Mouse (Mus musculus) MEL (cell line): ENCODE measurements around the gene 2210016F16Rik. TPM values are rescaled to one million over a fixed set of nuclear protein-coding genes. Genes with fewer than 3 reads are reported as not detected.
A peak's percentile ranks its signal among the peaks of the same experiment; 100 is the strongest.
"Not testable (repeated sequence)": the region's sequence is repeated elsewhere in the genome, so short reads cannot be mapped to it uniquely, and the experiment has no call there.

Experiments used
- DNase-seq: peaks from one replicate; pipeline ENCODE4 v3.0.0; 2011; ENCODE audit warnings: low read depth, low spot score
- H3K27ac ChIP-seq: 2 replicates; pipeline ENCODE4 v1.5.1; 2012; ENCODE audit warnings: low read depth, mild to moderate bottlenecking, control low read depth, low read length, moderate library complexity; ENCODE audit not compliant: control insufficient read depth
- H3K27me3 ChIP-seq, 2 experiments: fragments of 150-350 bp in 1 of 2; sonication (generic) in 1 of 2; 2 replicates each; pipeline ENCODE4 v1.6.1; 2012; ENCODE audit warnings: low read length in 2 of 2, mild to moderate bottlenecking in 2 of 2, improper control_type of control experiment in 1 of 2, moderate library complexity in 1 of 2; ENCODE audit not compliant: insufficient read depth in 2 of 2, control insufficient read depth in 1 of 2
- H3K36me3 ChIP-seq, 2 experiments: 2 replicates each; pipeline ENCODE4 v1.6.1; 2012 to 2014; ENCODE audit warnings: low read length in 2 of 2, improper control_type of control experiment in 1 of 2, inconsistent platforms in 1 of 2, mild to moderate bottlenecking in 1 of 2; ENCODE audit not compliant: insufficient read depth in 2 of 2, control insufficient read depth in 1 of 2
- H3K4me1 ChIP-seq, 2 experiments: fragments of 150-350 bp in 1 of 2; sonication (generic) in 1 of 2; 2 replicates each; pipeline ENCODE4 v1.6.1; 2012; ENCODE audit warnings: low read length in 2 of 2, improper control_type of control experiment in 1 of 2, mild to moderate bottlenecking in 1 of 2; ENCODE audit not compliant: insufficient read depth in 2 of 2, control insufficient read depth in 1 of 2
- H3K4me3 ChIP-seq, 2 experiments: fragments of 150-350 bp in 1 of 2; sonication (generic) in 1 of 2; 2 replicates each; pipeline ENCODE4 v1.5.1; 2012; ENCODE audit warnings: low read depth in 2 of 2, low read length in 2 of 2, mild to moderate bottlenecking in 2 of 2, moderate library complexity in 2 of 2, control low read depth in 1 of 2, improper control_type of control experiment in 1 of 2; ENCODE audit not compliant: control insufficient read depth in 1 of 2, insufficient read depth in 1 of 2
- H3K79me2 ChIP-seq: 2 replicates; pipeline ENCODE4 v1.6.1; 2012; ENCODE audit warnings: mild to moderate bottlenecking, low read length, moderate library complexity; ENCODE audit not compliant: control insufficient read depth, poor library complexity, insufficient read depth
- H3K9ac ChIP-seq: 2 replicates; pipeline ENCODE4 v1.6.1; 2012; ENCODE audit warnings: low read depth, mild to moderate bottlenecking, control low read depth, low read length, moderate library complexity; ENCODE audit not compliant: control insufficient read depth, poor library complexity, severe bottlenecking
- H3K9me3 ChIP-seq: fragments of 150-350 bp; sonication (generic); replicated peaks from 2 replicates; pipeline ENCODE4 v1.6.1; 2012; ENCODE audit warnings: mild to moderate bottlenecking, low read length, improper control_type of control experiment, moderate library complexity; ENCODE audit not compliant: insufficient read depth
- BHLHE40 ChIP-seq: IDR thresholded peaks from 2 replicates; pipeline ENCODE4 v1.6.1; 2012; ENCODE audit warnings: low read depth, mild to moderate bottlenecking, inconsistent platforms, low read length, improper control_type of control experiment, borderline replicate concordance
- CHD1 ChIP-seq: IDR thresholded peaks from 2 replicates; pipeline ENCODE4 v1.6.1; 2012; ENCODE audit warnings: low read depth, mild to moderate bottlenecking, inconsistent platforms, low read length, improper control_type of control experiment
- MAX ChIP-seq: IDR thresholded peaks from 2 replicates; pipeline ENCODE4 v1.6.1; 2011; ENCODE audit warnings: low read length, improper control_type of control experiment
- MAZ ChIP-seq: IDR thresholded peaks from 2 replicates; pipeline ENCODE4 v1.6.1; 2012; ENCODE audit warnings: low read depth, mild to moderate bottlenecking, inconsistent platforms, low read length, improper control_type of control experiment
- NELFE ChIP-seq: IDR thresholded peaks from 2 replicates; pipeline ENCODE4 v1.6.1; 2011; ENCODE audit warnings: low read depth, low read length, improper control_type of control experiment
- NRF1 ChIP-seq: IDR thresholded peaks from 2 replicates; pipeline ENCODE4 v1.6.1; 2014; ENCODE audit warnings: low read depth, mild to moderate bottlenecking, inconsistent platforms, low read length, improper control_type of control experiment, moderate library complexity; ENCODE audit not compliant: poor library complexity, insufficient read depth, severe bottlenecking
- POLR2A ChIP-seq, 2 experiments: IDR thresholded peaks; 2 replicates each; pipeline ENCODE4 v1.6.1; 2011 to 2012; ENCODE audit warnings: low read length in 2 of 2, mild to moderate bottlenecking in 2 of 2, control low read depth in 1 of 2, improper control_type of control experiment in 1 of 2, low read depth in 1 of 2, moderate library complexity in 1 of 2; ENCODE audit not compliant: control insufficient read depth in 1 of 2, insufficient read depth in 1 of 2, poor library complexity in 1 of 2
- TBP ChIP-seq: IDR thresholded peaks from 2 replicates; pipeline ENCODE4 v1.8.0; 2011; ENCODE audit warnings: low read depth, low read length, improper control_type of control experiment
- polyA plus RNA-seq, 2 experiments: library from polyadenylated mRNA; stranded (reverse) in 1 of 2; unstranded in 1 of 2; fragments of >175 nt in 1 of 2; fragments of >200 nt in 1 of 2; gene quantifications; 2 replicates each; pipeline versions ENCODE4 v1.2.1 to v1.2.4; 2012; ENCODE audit warnings: low replicate concordance in 2 of 2, low read depth in 1 of 2; ENCODE audit not compliant: insufficient read length in 2 of 2, insufficient read depth in 1 of 2, missing spikeins in 1 of 2
- total RNA-seq: library from RNA; depleted of rRNA; stranded (reverse); fragments of 300-350 nt; gene quantifications from 2 replicates; pipeline ENCODE4 v1.2.3, GENCODE M21; 2012

The 2210016F16Rik gene
- total and polyA plus RNA-seq, 3 experiments, result 0.08 to 0.22 TPM; not detected in 1

DNA sequence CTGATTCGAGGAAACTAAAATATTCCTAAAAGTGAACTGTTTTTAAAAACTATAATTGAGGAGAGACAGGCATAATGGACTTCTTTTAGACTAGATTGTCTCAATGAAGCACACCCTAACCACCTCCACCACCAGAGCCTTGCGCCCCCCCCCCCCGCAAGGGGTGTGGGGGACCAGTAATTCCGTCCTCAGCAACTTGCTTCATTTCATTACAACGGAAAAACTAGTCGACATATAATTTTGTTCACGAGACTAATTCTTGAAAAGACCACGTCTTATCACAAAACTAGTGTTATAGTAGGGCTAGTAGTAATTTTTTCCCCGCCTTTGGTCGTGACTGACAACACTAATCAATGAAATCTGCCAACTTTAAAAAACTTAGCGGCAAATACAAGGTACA lies 15.6 kb upstream of the 2210016F16Rik start:
- peak overlapping the region; percentile 89 to 92 for H3K4me3 ChIP-seq
- peaks cover 44 to 48% of the 10 kb centered on the region in 2 experiments for H3K36me3 ChIP-seq
- H3K4me1 ChIP-seq, result peaks cover 6 to 13% of the 10 kb centered on the region in 2 experiments
- peak overlapping the region; percentile 68 for H3K27ac ChIP-seq
- TF ChIP-seq NRF1, result no peak
- TF ChIP-seq CHD1, result peak; percentile 14; the same call in 1 of the 2 replicates
- peak; percentile 9; the same call in 1 of the 2 replicates for TF ChIP-seq BHLHE40
- TF ChIP-seq MAZ, result 0 out of 2 replicates have a peak, but pooled peaks have one; percentile 13
- TF ChIP-seq TBP, result 0 out of 2 replicates have a peak, but pooled peaks have one; percentile 39
- TF ChIP-seq NELFE, result no peak
- TF ChIP-seq, all 39 proteins: peak for 4
- H3K9ac ChIP-seq, result peak overlapping the region; percentile 100
- no peaks in the 10 kb centered on the region for H3K9me3 ChIP-seq
- H3K79me2 ChIP-seq, result peaks cover 66% of the 10 kb centered on the region
- DNase-seq, result peak; percentile 64
- no peaks in the 10 kb centered on the region for H3K27me3 ChIP-seq

DNA sequence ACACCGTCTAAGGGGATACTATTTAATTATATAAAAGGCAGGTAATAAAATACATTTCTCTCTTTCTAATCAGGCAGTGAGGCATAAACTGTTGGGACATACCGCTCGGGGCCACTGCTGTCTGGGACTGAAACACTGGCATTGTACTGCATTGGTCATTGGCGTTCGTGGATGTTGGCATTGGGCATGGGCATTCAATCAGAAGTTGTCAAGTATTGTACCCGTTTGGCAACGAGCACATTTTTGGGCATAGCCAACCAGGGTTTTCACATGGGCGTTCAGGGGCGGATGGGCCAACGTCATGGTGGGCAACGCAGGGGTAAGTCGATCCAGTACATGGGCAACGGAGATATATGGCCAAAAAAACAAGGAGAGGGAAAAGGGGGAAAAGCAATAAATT lies 12.6 kb upstream of the 2210016F16Rik start:
- Histone ChIP-seq H3K9ac (no peak overlapping the region), H3K4me3 (no peak overlapping the region), H3K79me2 (peaks cover 44% of the 10 kb centered on the region), H3K4me1 (peaks cover 0 to 3% of the 10 kb centered on the region in 2 experiments; a peak in 3 of 4 replicates), H3K36me3 (peaks cover 40 to 69% of the 10 kb centered on the region in 2 experiments), H3K27ac (no peak overlapping the region), H3K9me3 (no peaks in the 10 kb centered on the region), H3K27me3 (no peaks in the 10 kb centered on the region)
- DNase-seq, result no peak
- TF ChIP-seq POLR2A (IDR thresholded peaks at IDR 0.05; ENCODE audit: control insufficient read depth in 1 of 2, insufficient read depth in 1 of 2, low read depth in 1 of 2, low read length in 2 of 2, poor library complexity in 1 of 2) (peak in 1 of 2 experiments; percentile 43; a peak in 1 of 4 replicates), MAX (no peak)

DNA sequence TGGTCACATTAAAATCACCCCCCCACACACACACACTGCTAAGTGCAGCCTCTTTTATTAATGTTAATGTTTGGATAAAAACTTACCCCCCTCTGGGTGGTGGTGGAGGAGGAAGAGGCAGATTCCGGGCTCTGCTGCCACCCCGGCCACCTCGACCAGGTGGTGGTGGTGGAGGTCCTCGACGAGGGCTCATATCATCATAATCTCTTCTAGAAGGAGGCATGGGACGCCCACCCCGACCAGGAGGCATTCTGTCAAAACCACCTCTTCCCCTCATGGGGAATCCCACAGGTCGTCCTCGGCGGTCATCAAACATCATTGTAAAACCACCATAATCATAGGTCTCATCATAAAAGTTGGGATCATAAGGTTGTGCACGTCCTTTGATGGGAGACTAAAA lies 9.4 kb upstream of the 2210016F16Rik start:
- H3K4me1 ChIP-seq, H3K9me3 ChIP-seq, DNase-seq, H3K9ac ChIP-seq, H3K27ac ChIP-seq, H3K4me3 ChIP-seq, H3K27me3 ChIP-seq: not testable (repeated sequence)
- Histone ChIP-seq H3K36me3 (peaks cover 42 to 82% of the 10 kb centered on the region in 2 experiments), H3K79me2 (peaks cover 16% of the 10 kb centered on the region)
